Mouse (Mus musculus) ES-E14 (cell line): ENCODE results near the gene Srp14.

Source experiments
- CHD2 ChIP-seq: IDR thresholded peaks from 2 replicates; pipeline ENCODE4 v1.6.1; 2014; ENCODE audit warnings: mild to moderate bottlenecking, low read depth, low read length, inconsistent platforms
- HCFC1 ChIP-seq: IDR thresholded peaks from 2 replicates; pipeline ENCODE4 v1.6.1; 2012; ENCODE audit warnings: low read length, inconsistent platforms, borderline replicate concordance; ENCODE audit not compliant: insufficient read depth
- MAFK ChIP-seq: IDR thresholded peaks from 2 replicates; pipeline ENCODE4 v1.6.1; 2014; ENCODE audit warnings: mild to moderate bottlenecking, low read depth, low read length, inconsistent platforms; ENCODE audit not compliant: insufficient read depth

DNA sequence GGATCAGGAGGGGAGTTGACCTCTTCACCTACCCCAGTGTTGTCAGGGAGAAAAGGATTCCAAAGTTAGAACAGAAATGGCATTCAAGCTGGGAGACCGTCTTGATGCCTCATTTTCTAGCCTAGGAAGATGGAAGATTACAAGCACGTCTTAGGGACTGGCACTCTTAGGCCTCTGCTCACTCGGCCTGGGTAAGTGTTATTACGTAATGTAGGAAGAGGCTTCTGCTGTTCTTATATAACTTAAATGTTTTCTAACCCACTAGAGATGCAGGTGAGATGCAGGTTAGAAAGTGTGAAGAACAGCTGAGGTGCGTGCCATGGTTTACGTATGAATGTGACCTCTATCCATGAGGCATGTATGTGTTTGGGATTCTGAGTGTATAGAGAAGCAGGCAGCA lies 51.2 kb downstream of the Srp14 start:
- TF ChIP-seq CHD2 (no peak), HCFC1 (no peak), MAFK (no peak)
